Mouse (Mus musculus) NIH3T3 (cell line): Measurements from ENCODE around the gene Polh.

Experiments
- DNase-seq: peaks from one replicate; pipeline ENCODE4 v3.0.0-alpha.2; 2012; ENCODE audit warnings: low read depth

The Polh gene

GRCm38 (mm10) chr17:46129741-46130498 is 72.5 kb downstream of the Polh start:
- DNase-seq: peak; percentile 63

GRCm38 (mm10) chr17:46127814-46128493 is 74.5 kb downstream of the Polh start:
- no peak for DNase-seq

DNA sequence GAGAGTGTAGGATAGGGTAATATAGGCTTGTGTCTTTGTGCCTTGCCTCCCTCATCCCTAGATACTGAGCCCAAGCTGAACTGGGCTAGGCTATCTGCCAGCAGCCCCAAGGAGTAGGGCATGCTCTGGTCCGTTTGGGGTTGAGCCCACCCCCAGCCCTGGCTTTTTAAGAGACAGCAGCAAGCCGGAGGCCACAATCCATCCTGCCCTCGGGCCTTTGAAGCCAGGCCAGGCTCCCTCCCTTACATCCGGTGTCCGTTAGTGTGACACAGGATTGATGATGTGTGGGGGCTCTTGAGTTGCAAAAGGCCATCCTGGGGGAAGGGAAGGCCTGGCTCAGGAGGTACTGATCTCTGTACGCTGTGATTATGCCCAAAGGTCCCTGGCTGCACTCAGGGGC is 75.8 kb downstream of the Polh start:
- no peak for DNase-seq

- no peak for DNase-seq
Measured at GRCm38 (mm10) chr17:46123953-46124700, 78.3 kb downstream of the Polh start.

DNA sequence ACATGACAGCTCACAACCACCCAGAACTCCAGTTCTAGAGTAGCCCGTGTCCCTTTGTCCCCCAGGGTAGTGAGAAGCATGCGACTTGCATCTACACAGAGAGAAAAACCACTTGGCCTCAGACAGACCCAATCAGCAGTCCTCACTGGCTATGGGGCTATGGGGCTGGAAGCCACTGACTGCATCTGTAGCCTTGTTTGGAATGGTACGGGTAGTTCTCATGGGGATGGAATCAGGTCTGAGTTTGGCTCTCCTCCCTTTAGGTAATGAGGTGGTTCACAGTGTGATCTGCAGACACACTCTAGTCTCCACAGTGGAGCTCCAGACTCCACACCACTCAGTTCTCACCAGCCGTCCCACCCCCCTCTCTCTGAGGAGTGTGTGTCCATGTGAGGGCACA is 79.2 kb downstream of the Polh start:
- DNase-seq: no peak

- no peak for DNase-seq
Measured at GRCm38 (mm10) chr17:46122791-46123190, 79.7 kb downstream of the Polh start.
